Mouse (Mus musculus) natural killer cell, adult 2 months (primary cell): ENCODE data around the gene Adgrf5.
A peak's percentile ranks its signal among the peaks of the same experiment; 100 is the strongest.
"Not testable (repeated sequence)": the region's sequence is repeated elsewhere in the genome, so short reads cannot be mapped to it uniquely, and the experiment has no call there.

Source experiments
- DNase-seq, 2 experiments: peaks; one replicate each; pipeline ENCODE4 v3.0.0; 2022; ENCODE audit warnings: low spot score in 2 of 2

The Adgrf5 gene

DNA sequence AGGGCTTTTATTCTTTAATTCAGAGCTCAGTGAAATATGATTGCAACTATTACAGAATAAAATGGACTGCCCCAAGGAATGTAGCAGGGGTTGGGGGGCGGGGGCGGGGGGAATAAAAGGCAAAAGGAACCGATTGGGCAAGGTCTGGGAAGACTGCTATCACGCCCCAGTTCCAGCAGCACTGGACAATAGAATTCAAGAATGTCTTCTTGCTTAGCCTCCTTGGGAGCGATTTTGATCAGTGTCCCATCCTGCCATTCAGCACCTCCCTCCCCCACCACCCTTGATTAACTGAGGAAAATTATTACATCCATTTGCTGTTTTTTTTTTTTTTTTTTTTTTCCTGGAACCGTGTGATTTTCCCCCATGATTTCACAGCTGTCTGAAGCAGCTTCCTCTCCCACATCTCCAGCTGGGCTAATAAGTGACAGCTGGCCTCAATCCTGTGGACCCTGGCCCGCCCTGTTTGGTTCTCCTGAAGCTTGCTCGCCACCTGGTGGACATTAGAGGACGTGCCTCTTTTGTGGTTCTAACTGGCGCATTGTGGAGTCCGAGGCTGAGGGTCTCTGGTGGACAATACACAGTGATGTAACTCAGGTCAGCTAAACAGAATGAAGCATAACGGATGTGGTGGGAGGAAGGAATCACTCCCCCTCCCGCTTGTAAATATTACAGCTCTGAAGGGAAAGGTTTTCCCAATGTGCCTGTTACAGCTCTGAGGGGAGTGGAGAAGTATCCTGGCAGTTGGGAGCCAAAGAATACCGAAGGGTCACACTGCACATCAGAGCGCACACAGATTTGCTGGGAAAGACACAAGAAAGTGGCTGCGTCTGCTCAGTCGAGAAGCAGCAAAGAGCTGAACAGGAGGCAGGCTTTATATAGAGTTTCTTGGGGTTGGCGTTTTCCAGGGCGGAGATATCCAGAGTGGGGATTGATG, 100.3 kb downstream of the Adgrf5 start:
- DNase-seq, result peak; percentile 1 to 31

- DNase-seq, result no peak
Observed at GRCm38 (mm10) chr17:43470039-43470438, 109.8 kb downstream of the Adgrf5 start.

GRCm38 (mm10) chr17:43472558-43472957, 112.3 kb downstream of the Adgrf5 start:
- DNase-seq, result no peak

DNA sequence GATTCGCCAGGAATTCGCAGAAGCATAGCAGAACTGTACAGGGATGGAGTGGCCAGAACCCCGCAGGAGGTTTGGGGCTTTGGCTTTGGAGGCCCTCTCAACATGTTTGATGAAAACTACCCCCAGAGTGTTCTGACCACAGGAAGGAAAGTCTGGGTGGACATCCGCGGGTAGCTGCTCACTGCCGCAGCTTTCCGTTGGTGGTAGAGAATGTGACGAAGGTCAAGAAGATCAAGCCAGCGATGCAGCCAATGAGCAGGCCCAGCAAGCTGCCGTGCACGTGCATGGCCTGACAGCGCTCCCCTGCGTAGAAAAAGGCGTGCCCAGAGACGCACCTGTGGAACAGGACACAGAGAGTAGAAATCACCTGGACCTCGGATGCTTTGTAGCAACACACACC, 114.5 kb downstream of the Adgrf5 start:
- no peak for DNase-seq

DNA sequence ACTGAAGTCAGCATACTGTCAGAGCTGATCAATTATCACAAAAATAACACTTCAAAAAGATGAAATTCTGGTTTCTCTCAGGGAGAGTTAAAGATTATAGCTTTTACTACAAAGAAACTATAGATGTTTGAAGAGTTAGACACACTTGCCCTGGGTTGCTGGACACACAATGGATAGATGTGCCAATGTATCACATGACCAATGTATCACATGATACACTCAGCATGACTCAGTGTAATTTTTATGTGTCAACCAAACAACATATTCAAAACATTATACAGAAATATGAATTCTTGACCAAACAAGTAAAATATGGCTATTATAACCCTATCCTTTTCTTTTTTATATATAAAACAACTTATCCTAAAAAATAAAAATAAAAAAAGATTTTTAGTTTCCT, 117.4 kb downstream of the Adgrf5 start:
- no peak for DNase-seq

- no peak for DNase-seq
Observed at GRCm38 (mm10) chr17:43485982-43486381, 125.7 kb downstream of the Adgrf5 start.

GRCm38 (mm10) chr17:43488439-43489151, 128.3 kb downstream of the Adgrf5 start:
- no peak for DNase-seq

DNA sequence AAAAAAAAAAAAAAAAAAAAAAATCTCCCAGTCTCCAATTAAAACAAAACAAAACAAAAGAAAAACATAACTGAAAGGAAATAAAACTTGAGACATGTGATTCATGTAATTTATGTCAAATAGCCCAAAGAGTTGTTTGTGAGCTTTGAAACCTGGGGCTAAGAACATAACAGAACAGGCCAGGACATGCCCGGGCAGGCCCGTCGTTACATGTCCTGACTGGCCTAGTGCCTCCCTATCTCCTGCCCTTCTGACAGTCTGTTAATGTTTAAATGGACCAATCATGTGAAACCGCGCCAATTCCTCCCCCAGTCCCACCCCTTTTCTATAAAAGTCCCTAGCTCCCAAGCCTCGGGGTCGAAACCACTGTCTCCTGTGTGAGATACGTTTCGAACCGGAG, 130.1 kb downstream of the Adgrf5 start:
- not testable (repeated sequence) for DNase-seq

DNA sequence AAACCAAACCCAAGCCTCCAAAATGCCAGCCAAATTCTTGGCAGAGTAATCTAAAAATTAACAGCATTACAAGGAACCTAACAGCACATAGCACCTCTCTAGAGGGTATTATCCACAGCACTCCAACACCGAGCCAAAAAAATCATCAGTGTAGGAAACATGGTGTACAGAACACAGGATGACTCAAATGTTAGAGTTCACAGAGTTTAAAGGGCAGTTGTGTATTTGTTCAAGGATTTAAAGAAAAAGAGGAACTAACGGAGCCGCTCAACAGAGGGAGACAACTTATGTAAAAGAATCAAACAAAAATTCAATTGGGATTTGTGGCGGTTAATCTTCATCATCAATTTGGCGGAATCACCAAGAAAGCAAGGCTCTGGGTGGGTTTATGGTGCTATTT, 135.3 kb downstream of the Adgrf5 start:
- DNase-seq, result no peak

DNA sequence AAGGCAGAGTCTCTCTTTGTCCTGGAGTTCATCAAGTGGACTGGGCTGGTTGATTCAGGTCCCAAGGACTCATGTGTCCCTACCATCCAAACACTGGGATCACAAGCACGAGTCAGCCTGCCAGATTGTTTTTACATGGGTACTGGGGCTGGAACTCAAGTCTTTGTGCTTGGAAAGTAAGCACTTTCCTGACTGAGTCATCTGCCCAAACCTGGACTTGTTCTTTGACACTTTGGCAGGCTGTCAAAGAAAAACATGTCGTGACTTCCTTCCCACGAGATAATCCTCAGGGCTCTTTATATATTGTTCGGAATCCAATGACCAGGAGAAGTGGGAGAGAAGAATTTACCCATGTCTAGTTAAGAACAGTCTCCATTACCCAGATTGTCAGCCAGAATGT, 137.3 kb downstream of the Adgrf5 start:
- DNase-seq, result no peak

DNA sequence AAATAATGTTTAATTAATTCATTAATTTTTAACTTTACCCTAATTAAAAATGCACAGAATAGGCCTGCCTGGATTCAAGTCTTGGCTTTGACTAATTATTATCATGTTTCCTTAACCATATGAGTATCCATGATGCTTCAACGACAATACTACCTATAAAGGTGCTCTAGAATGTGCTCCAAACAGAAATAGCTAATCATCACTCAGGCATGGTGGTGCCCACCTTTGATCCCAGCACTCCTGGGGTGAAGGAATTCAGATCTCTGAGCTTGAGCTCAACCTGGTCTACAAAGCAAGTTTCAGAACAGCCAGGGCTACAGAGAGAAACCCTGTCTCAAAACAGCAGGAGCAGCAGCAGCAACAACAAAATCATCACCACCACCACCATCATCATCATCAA, 140.3 kb downstream of the Adgrf5 start:
- DNase-seq, result no peak

DNA sequence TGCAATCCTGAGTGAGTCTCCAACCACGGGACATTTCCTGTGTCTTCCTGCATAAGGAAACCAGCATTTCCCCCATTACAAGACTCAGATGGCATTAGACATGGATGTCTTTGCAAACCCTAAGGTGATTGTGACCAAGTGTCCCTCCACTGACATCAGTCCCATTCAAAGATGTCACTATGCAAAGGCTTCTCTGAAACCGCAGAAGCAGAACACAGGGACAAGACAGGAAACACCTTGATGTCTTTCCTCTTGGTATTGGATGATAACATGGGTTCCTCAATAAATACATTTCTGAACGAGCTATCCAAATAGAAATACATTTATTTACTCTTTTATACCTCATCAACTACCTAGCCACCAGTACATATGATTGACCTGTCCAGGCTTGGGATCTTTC, 141.0 kb downstream of the Adgrf5 start:
- DNase-seq, result no peak

GRCm38 (mm10) chr17:43501631-43502030, 141.4 kb downstream of the Adgrf5 start:
- no peak for DNase-seq

GRCm38 (mm10) chr17:43502592-43502991, 142.3 kb downstream of the Adgrf5 start, which contains the start of gene Mep1a:
Mep1a (minus strand) TSS chr17:43502812.
- DNase-seq, result no peak

DNA sequence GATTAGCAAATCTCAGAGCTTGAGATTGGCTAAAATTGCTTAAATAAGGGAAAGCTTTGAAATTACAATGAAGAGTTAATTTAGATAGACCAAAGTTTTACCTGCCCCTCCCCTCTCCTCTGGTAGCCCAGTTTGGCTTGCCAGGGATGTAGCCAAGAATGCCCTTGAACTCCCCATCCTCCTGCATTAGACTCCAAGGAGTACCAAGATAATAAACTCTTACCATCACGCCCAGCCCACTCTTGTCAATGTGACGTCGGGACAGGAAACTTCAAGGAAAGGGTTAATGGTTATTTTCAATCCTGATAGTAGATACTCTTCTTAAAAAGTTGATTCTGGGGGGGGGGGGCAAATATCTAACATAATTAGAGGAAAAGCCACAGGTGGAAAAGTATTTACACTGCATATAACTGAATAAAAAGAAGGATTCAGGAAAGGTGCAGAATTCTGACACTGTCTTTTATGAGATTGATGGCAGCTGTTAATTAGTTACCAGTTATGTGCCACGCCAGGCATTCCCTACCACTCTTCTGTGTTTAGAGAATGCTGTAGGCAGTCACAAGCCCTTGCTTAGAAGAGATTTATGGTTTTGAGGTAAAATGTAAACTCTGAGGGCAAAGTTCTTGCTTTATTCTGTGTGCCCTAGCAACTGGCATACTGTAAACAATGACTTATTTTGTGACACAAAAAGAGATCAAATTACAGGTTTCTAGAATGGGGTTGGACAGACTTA, 143.8 kb downstream of the Adgrf5 start:
- no peak for DNase-seq

DNA sequence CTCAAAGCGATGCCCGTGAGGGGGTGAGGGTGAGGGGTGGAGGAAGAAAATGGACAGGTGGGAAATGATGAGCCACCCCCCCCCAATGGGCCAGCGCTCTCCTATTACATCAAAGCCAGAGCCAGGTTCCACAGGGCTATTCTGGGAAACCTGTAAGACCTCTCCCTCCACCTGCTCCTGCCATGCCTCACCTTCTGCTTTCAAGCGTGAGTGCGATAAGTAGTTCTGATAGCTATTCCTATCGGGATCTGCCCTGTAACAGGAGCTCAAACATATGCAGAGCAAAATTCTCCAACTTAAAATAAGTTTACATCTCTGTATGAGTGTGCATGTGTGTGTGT, 144.3 kb downstream of the Adgrf5 start:
- no peak for DNase-seq
